Mouse (Mus musculus) neural tube, embryonic 12.5 days (tissue): ENCODE data around the gene Rbm7. TPM values are rescaled to one million over a fixed set of nuclear protein-coding genes. Genes with fewer than 3 reads are reported as not detected.
"Not testable (repeated sequence)": the region's sequence is repeated elsewhere in the genome, so short reads cannot be mapped to it uniquely, and the experiment has no call there.

Source experiments
- ATAC-seq: fragments of 200-750 bp; cut with Nextera tagmentation; 2 replicates; pipeline ENCODE4 v1.8.0; 2017; ENCODE audit warnings: low read depth, mild to moderate bottlenecking, moderate TSS enrichment, moderate library complexity; ENCODE audit not compliant: low FRiP score
- H3K27ac ChIP-seq: fragments of 300-500 bp; sonication (generic); 2 replicates; pipeline ENCODE4 v1.5.1; 2016
- H3K27me3 ChIP-seq: fragments of 300-500 bp; sonication (generic); replicated peaks from 2 replicates; pipeline ENCODE4 v1.6.1; 2016; ENCODE audit warnings: mild to moderate bottlenecking
- H3K36me3 ChIP-seq: fragments of 300-500 bp; sonication (generic); 2 replicates; pipeline ENCODE4 v1.6.1; 2016; ENCODE audit warnings: mild to moderate bottlenecking
- H3K4me1 ChIP-seq: fragments of 300-500 bp; sonication (generic); 2 replicates; pipeline ENCODE4 v1.6.1; 2016
- H3K4me2 ChIP-seq: fragments of 300-500 bp; sonication (generic); replicated peaks from 2 replicates; pipeline ENCODE4 v1.6.1; 2016; ENCODE audit warnings: mild to moderate bottlenecking
- H3K4me3 ChIP-seq: fragments of 300-500 bp; sonication (generic); 2 replicates; pipeline ENCODE4 v1.5.1; 2016
- H3K9ac ChIP-seq: fragments of 300-500 bp; sonication (generic); 2 replicates; pipeline ENCODE4 v1.6.1; 2016; ENCODE audit warnings: mild to moderate bottlenecking
- H3K9me3 ChIP-seq: fragments of 300-500 bp; sonication (generic); 2 replicates; pipeline ENCODE4 v1.6.1; 2016; ENCODE audit warnings: mild to moderate bottlenecking
- WGBS: fragments of 180-500 bp; shearing (Covaris S2); methylation state at CpG from one replicate; pipeline ENCODE4 v1.1.7; 2016; 5-methylcytosine and 5-hydroxymethylcytosine counted together
- polyA plus RNA-seq: library from polyadenylated mRNA; unstranded; fragments of >200 nt; fragmentation: Nextera tagmentation; extraction: Ambion mirVana; gene quantifications from 2 replicates; pipeline ENCODE4 v1.2.1, GENCODE M21; 2016

Gene Rbm7
- 97.7 and 98.6 TPM in 2 replicates for polyA plus RNA-seq

DNA sequence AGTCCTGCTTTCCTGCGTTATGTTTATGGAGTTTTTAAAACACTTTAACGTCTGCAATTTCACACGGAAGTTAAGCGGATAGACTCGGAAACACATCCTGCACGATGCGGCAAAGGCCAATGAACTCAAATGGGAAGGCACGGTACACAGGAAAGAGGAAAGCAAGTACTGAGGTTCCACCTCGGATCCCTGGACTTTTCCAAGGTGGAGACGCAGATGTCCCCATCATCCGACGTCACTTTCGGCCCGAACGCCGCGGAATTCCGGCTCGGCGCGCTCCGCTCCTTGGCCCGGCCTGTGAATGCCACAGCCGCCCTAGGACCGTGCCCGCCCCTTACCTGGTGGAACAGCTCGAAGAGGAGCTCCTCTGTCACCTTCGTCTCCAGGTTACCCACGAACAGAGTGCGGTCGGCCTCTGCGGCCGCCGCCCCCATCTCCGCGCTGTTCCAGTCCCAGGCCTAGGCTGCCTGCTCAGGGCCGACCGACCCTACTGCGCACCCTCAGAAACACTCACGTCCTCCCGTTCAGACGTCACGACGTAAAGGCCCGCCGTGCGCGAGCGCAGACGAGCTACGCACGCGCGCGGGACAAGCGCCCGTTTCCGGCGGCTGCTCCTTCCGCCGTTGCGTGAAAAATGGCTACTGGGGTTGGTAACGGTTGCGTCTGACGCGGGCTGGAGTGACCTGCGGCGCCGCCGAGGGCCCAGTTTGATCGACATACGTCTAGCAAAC lies at the start of gene Rbm7, which contains the start of gene Gm5617:
Gene Rbm7, minus strand, starts transcription at position 483 of the 731 bp plus-strand sequence.
Gene Gm5617, plus strand, starts transcription at position 626 of the 731 bp plus-strand sequence.
- Histone ChIP-seq H3K4me2 (peak within 1 kb of the TSS; percentile 87), H3K4me3 (peak within 1 kb of the TSS; percentile 85), H3K27ac (peak within 1 kb of the TSS; percentile 89), H3K36me3 (peaks cover 26% of the 10 kb centered on the region), H3K4me1 (peaks cover 15% of the 10 kb centered on the region), H3K9me3 (no peaks in the 10 kb centered on the region), H3K9ac (peak within 1 kb of the TSS; percentile 88), H3K27me3 (no peaks in the 10 kb centered on the region)
- peak; percentile 99 for ATAC-seq
- under 1% methylated on average over 72 of the region's 72 CpGs for WGBS

DNA sequence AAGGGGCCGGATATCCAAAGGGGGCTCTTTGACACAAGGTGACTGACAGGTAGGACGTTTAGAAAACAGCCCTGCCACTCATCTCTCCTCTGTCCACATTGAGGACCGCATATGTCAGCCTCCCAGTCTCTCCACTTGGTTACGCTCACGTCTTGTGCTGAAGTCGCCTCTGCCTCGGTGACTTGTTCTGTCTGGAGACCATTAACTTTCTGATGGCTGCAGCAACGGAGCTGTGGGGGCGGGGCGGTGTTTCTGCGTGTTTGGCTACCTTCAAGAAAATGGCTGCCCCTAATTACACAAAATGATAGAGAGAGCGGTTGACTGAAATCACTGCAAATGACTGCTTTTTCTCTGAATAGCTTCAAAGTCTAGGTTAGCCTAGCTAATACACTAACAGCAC lies 43.6 kb upstream of the Rbm7 start:
- H3K9ac ChIP-seq, result no peak overlapping the region
- no peak for ATAC-seq

DNA sequence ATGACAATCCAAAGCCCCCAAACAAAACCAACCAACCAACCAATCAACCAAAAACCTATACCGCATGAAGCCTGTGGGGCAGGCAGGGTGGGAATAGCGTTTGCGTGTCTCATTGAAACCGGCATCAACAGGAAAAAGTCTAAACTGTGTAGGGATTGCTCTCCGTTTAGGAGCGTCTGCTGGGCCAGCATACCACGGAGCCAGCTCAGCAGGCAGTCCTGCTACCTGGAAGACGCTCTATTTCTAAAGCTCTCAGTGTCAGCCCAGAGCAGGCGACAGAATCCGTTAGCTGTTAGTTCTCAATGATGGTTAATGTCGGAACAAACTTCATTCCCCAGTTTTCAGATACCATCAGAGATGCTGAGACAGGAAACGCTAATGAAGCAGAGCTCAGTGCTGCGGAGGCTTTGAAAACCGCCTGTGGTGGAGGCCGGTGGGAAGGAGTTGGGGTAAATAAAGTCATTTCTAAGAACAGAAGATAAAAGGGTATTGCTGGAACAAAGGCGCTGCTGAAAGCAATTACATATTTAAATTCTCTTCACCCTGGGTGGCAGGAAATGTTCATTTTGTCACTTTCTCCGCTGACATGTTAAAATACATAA lies 43.0 kb upstream of the Rbm7 start:
- Histone ChIP-seq H3K4me2 (peak overlapping the region; percentile 54), H3K9me3 (peaks cover 7% of the 10 kb centered on the region; the same call in 1 of the 2 replicates), H3K4me1 (no peaks in the 10 kb centered on the region; the same call in 1 of the 2 replicates), H3K9ac (no peak overlapping the region), H3K27me3 (no peaks in the 10 kb centered on the region), H3K4me3 (peak overlapping the region; percentile 14; the same call in 1 of the 2 replicates), H3K36me3 (no peaks in the 10 kb centered on the region), H3K27ac (no peak overlapping the region)
- 2% methylated on average over 17 of the region's 17 CpGs for WGBS
- no peak for ATAC-seq

More for the DNA sequence above, 43.6 kb upstream of the Rbm7 start:
- no peak overlapping the region for H3K27ac ChIP-seq
- peak overlapping the region; percentile 54 for H3K4me2 ChIP-seq
- 7% methylated on average over 12 of the region's 12 CpGs for WGBS
- H3K4me1 ChIP-seq, result no peaks in the 10 kb centered on the region; the same call in 1 of the 2 replicates
- peaks cover 7% of the 10 kb centered on the region; the same call in 1 of the 2 replicates for H3K9me3 ChIP-seq
- H3K4me3 ChIP-seq, result 0 out of 2 replicates have a peak overlapping the region, but pooled peaks have one; percentile 14
- no peaks in the 10 kb centered on the region for H3K27me3 ChIP-seq
- H3K36me3 ChIP-seq, result no peaks in the 10 kb centered on the region

DNA sequence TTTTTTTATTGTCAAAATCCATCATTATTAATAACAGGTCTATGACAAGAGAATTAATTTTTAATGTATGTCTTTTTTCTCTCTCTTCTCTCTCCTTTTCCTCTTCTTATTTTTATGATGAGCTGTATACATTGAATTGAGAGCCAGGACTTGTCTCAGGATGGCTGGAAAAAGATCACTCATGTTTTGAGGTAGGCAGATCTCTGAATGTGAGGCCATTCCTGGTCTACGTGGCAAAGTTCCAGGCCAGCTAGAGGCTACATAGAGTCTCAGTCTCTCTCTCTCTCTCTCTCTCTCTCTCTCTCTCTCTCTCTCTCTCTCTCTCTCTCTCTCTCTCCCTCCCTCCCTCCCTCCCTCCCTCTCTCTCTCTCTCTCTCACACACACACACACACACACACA lies 42.5 kb upstream of the Rbm7 start:
- H3K4me1 ChIP-seq, H3K27me3 ChIP-seq, ATAC-seq, H3K9me3 ChIP-seq, H3K27ac ChIP-seq, H3K4me3 ChIP-seq, H3K36me3 ChIP-seq, H3K9ac ChIP-seq: not testable (repeated sequence)
- 13% methylated on average over 1 of the region's 1 CpGs for WGBS
- peak overlapping the region; percentile 54 for H3K4me2 ChIP-seq

DNA sequence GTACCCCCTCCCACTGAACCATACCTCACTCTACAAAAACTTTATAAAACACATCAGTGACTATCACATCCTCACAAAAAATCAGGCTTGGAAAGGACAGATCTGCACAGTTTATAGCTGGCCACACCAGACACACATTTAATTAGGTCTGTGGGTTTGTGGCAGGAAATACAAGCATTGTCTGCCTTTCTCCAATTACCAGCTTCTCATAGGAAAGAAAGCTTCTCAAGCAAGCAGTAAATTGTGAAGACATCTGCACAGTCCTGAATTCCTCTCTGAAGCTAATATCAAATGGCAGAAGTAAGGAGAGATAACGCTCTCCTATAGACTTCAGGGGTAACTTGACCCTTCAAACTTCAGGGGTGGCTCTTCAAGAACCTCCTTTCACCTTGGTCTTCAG lies 41.3 kb upstream of the Rbm7 start:
- Histone ChIP-seq H3K4me1 (no peaks in the 10 kb centered on the region; the same call in 1 of the 2 replicates), H3K4me2 (no peak overlapping the region), H3K27ac (no peak overlapping the region), H3K9me3 (peaks cover 7% of the 10 kb centered on the region; the same call in 1 of the 2 replicates), H3K36me3 (no peaks in the 10 kb centered on the region), H3K4me3 (no peak overlapping the region), H3K27me3 (no peaks in the 10 kb centered on the region), H3K9ac (no peak overlapping the region)
- no peak for ATAC-seq
- WGBS, result 69% methylated on average over 1 of the region's 1 CpGs

DNA sequence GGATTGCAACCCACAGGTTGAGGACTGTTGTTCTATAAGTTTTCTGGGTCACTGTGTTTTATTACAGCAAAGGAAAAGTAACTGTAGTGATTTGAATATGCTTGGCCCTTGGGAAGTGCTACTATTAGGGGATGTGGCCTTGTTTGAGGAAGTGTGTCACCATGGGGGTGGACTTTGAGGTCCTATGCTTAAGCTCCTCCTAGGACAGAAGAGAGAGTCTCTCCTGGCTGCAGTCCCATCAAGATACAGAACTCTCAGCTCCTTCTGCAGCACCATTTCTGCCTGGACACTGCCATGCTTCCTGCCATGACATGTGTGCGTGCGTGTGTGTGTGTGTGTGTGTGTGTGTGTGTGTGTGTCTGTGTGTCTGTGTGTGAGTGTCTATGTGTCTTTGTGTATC lies 37.6 kb upstream of the Rbm7 start:
- H3K4me2 ChIP-seq, result no peak overlapping the region
- H3K9me3 ChIP-seq, result no peaks in the 10 kb centered on the region
- no peaks in the 10 kb centered on the region for H3K36me3 ChIP-seq
- H3K4me1 ChIP-seq, result no peaks in the 10 kb centered on the region
- no peak for ATAC-seq
- WGBS, result 93% methylated on average over 2 of the region's 2 CpGs
- no peaks in the 10 kb centered on the region for H3K27me3 ChIP-seq
- H3K9ac ChIP-seq, result no peak overlapping the region
- no peak overlapping the region for H3K4me3 ChIP-seq
- no peak overlapping the region for H3K27ac ChIP-seq

DNA sequence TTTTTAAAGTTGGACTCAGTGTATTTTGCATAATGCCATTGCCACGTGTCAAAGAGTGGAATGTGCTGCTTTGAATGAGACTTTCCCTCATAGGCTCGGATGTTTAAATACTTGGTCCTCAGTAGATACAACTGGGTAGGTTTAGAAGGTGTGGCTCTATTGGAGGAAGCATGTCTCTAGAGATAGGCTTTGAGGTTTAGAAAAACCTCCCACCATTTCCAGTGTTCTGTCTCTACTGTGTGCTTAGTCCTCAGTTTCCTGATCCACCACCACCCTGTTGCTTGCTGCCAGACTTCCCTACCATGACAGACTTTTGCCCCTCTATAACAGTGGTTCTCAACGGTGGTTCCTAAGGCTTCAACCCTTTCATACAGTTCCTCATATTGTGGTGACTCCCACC lies 37.1 kb upstream of the Rbm7 start:
- Histone ChIP-seq H3K27ac (no peak overlapping the region), H3K9me3 (no peaks in the 10 kb centered on the region), H3K27me3 (no peaks in the 10 kb centered on the region), H3K4me1 (no peaks in the 10 kb centered on the region), H3K36me3 (no peaks in the 10 kb centered on the region), H3K4me3 (no peak overlapping the region), H3K4me2 (no peak overlapping the region), H3K9ac (no peak overlapping the region)
- 78% methylated on average over 3 of the region's 3 CpGs for WGBS
- no peak for ATAC-seq

DNA sequence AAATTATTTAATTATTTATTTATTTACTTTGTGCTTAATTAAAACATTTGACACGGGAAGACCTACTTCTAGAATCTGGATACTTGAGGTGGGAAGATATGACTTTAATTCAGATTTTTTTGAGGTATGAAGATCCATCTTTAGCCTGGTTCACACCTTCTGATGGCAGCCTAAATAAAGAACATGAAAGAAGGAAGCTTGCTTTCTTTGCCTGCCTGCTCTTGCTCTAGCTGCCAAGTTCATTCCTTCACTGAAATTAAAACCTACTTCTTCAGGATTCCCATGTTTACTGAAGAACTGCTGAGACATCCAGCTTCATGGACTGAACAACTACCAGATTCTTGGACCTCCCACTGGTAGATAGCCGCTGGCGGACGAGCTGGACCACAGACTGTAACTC lies 36.2 kb upstream of the Rbm7 start:
- no peaks in the 10 kb centered on the region for H3K4me1 ChIP-seq
- no peaks in the 10 kb centered on the region for H3K27me3 ChIP-seq
- 86% methylated on average over 4 of the region's 4 CpGs for WGBS
- H3K9me3 ChIP-seq, result no peaks in the 10 kb centered on the region
- no peaks in the 10 kb centered on the region for H3K36me3 ChIP-seq
- ATAC-seq, result no peak
- no peak overlapping the region for H3K4me3 ChIP-seq
- no peak overlapping the region for H3K27ac ChIP-seq
- no peak overlapping the region for H3K4me2 ChIP-seq
- H3K9ac ChIP-seq, result no peak overlapping the region

DNA sequence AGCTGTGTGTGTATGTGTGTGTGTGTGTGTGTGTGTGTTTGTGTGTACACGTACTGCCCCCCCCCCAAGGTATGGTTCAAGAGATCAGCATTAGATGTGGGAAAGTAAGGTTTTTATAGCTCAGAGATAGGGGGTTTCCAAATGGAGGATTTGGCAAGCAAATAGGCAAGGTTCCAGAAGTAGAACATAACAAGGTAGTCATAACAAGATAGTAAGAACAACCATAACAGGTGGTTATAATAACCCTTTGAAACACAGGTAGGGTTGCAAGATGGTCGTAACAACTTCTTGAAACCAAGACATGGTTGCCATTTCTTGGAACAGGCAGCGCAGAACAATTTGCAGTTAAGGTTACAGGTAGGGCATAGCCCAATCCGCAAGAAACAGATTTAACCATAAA lies 31.4 kb upstream of the Rbm7 start:
- Histone ChIP-seq H3K4me1 (no peaks in the 10 kb centered on the region), H3K4me2 (no peak overlapping the region), H3K27ac (no peak overlapping the region), H3K4me3 (no peak overlapping the region), H3K9me3 (no peaks in the 10 kb centered on the region), H3K9ac (no peak overlapping the region), H3K36me3 (no peaks in the 10 kb centered on the region), H3K27me3 (no peaks in the 10 kb centered on the region)
- ATAC-seq, result no peak
- 91% methylated on average over 4 of the region's 4 CpGs for WGBS

DNA sequence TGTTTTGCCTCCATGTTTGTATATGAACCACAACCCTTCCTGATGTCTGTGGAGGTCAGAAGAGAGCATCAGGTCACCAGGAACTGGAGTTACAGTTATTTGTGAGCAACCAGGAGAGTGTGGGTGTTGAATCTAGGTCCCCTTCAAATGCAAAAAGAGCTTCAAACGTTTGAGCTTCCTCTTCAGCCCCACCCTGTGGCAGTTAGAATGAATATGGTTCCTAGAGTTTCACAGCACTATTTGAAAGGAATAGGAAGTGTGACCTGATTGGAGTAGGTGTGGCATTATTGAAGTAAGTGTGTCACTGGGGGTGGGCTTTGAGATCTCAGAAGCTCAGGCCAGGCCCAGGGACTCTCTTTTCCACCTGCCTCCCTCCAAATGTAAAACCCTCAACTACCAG lies 30.5 kb upstream of the Rbm7 start:
- no peak for ATAC-seq
- Histone ChIP-seq H3K4me2 (no peak overlapping the region), H3K4me1 (no peaks in the 10 kb centered on the region), H3K9ac (no peak overlapping the region), H3K27ac (no peak overlapping the region), H3K4me3 (no peak overlapping the region), H3K36me3 (no peaks in the 10 kb centered on the region), H3K27me3 (no peaks in the 10 kb centered on the region), H3K9me3 (no peaks in the 10 kb centered on the region)
- WGBS, result 8% methylated on average over 1 of the region's 1 CpGs

DNA sequence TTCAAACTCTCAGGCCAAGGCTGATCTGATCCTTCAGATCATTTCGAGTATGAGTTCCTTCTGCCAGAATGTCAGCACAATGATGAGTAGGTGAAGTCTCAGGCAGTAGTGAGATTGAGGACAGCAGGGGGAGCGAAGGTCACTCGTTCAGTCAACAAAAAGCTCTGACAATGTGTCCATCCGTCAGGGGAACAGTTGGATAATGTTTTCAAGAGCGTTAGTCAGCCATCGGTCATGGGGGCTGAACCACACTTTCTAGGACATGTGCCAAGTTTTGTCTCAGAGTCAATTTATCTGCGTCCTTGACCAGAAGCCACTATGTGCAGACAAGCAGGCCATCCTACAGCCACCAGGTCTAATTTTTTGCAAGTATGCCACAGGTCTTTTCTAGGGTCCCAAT lies 25.3 kb upstream of the Rbm7 start:
- H3K27me3 ChIP-seq, H3K9ac ChIP-seq, H3K4me2 ChIP-seq, ATAC-seq, H3K9me3 ChIP-seq, H3K4me3 ChIP-seq, H3K27ac ChIP-seq, H3K4me1 ChIP-seq, H3K36me3 ChIP-seq: not testable (repeated sequence)
- 26% methylated on average over 5 of the region's 7 CpGs for WGBS

DNA sequence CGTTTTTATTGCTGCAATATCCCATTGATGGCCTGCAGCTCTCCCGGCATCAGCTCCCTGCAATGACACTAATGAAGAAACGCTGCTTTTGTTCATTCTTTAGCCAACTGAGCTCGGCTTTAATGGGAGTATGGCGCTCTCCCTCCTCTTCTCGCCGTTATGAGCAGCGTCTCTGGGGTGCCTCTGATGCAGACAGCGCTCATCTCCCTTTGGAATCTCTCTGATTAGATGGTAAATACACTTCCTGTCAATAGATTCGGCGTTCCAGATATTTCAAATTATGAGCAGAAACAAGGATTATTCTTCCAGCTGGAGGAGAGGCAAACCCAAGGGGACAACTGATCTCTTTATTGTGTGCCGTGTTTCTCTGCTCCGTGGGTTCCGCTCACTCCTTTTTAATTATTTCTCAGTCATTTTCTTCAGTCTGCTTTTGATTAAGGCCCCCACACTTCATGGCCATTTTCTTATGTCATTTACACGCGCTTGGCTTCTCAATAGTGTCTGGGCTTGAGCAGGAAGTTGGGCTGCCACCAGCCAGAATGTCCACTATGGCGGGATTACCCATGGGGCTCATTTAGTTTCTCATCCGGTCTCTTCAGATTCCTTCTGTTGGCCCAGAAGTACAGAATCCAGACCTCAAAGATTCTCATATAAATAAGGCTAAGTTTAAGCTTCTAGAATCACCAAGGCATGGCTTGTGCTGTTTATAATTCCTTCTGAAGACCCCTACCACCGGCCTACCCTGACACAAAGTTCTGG lies 22.5 kb upstream of the Rbm7 start:
- Histone ChIP-seq H3K9ac (no peak overlapping the region), H3K36me3 (no peaks in the 10 kb centered on the region), H3K27ac (peak overlapping the region; percentile 42; the same call in 1 of the 2 replicates), H3K4me1 (no peaks in the 10 kb centered on the region), H3K4me3 (no peak overlapping the region), H3K9me3 (no peaks in the 10 kb centered on the region), H3K4me2 (peak overlapping the region; percentile 35), H3K27me3 (no peaks in the 10 kb centered on the region)
- ATAC-seq, result no peak
- 40% methylated on average over 19 of the region's 19 CpGs for WGBS
